ENCODE assay signal across 8 mouse cellular contexts in the genomic region with DNA sequence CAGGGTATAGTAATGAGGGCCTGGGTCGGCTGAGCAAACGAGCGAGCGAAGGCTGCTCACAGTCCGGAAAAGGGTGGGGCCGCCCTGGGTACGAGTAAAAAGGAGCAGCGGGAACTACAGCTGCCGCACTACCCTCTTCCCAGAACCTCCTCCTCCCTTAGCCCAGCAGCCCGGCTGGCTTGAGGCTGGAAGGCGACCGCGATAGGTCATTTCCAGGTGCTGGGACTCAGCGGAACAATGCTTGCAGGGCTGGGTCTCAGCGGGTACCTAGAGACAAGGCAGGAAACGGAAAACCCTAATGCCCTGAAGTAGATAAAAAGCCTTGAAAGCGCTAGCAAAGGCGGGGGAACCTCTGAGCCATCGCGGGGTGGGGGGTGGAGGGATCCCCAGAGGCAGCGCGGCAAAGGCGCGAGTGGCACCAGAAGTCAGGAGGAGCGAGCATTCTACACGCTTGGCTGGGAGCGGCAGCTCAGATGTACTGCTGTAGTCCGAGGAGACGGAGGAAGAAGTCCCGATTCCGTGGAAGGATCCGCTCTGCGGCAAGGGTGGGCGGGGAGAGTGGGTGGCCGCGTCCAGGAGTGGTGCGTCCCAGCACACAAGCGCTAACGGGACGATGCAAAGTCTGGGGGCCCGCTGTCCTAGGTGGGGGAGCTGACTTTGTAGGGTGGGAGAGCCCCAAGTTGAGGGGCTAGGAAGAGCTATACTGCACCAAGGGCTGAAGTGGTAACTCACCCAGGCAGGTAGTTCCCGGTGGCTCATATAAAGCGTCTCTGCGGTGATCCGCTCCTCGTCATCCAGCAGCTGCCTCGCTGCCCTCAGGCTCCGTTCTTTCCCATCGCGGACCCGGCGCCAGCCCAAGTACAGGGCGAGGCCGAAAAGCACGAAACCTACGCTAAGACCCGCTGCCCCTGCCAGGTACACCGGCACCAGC. TPM values are rescaled to one million over a fixed set of nuclear protein-coding genes. Genes with fewer than 3 reads are reported as not detected.
DNase-seq lines count a peak whose midpoint lies in the region; ATAC-seq and TF ChIP-seq lines count a peak whose summit lies in the region.

No protein-coding gene starts in this region.

- H3K27ac ChIP-seq in neural tube, embryonic 14.5 days (ENCODE audit: low read depth, low read length), result peak overlapping the region; percentile 60
- peak overlapping the region; percentile 80 for H3K27ac ChIP-seq in thymus, adult 2 months (ENCODE audit: control insufficient read depth, insufficient read depth, low read length)

- peak overlapping the region; percentile 65 for H3K4me3 ChIP-seq in neural tube, embryonic 14.5 days (ENCODE audit: low read depth, low read length)
- peak overlapping the region; percentile 90 for H3K4me3 ChIP-seq in thymus, adult 2 months (ENCODE audit: control insufficient read depth, insufficient read depth, low read length)

- peak overlapping the region; percentile 62 for H3K9ac ChIP-seq in neural tube, embryonic 14.5 days (replicated peaks; ENCODE audit: low read depth, low read length)

- H3K36me3 ChIP-seq in neural tube, embryonic 14.5 days (ENCODE audit: control insufficient read depth, insufficient read depth, low read length), result no peaks in the 10 kb centered on the region
- H3K36me3 ChIP-seq in thymus, adult 2 months (ENCODE audit: control insufficient read depth, insufficient read depth, low read length), result peaks cover 7% of the 10 kb centered on the region

- under 1% methylated on average over 56 of the region's 58 CpGs for WGBS in neural tube, embryonic 14.5 days
- WGBS in thymus, adult 2 months, result under 1% methylated on average over 58 of the region's 58 CpGs

- in situ Hi-C loops in Patski (cut with MboI; ENCODE audit: low pct_unique_long_range_greater_than_20kb), result no loop called here

- peaks cover 7% of the 10 kb centered on the region; the same call in 1 of the 2 replicates for H3K4me1 ChIP-seq in neural tube, embryonic 14.5 days (ENCODE audit: control insufficient read depth, insufficient read depth, low read length)
- H3K4me1 ChIP-seq in thymus, adult 2 months (replicated peaks; ENCODE audit: control insufficient read depth, insufficient read depth, low read length), result peaks cover 8% of the 10 kb centered on the region; the same call in 1 of the 2 replicates

- TF ChIP-seq POLR2A in thymus, adult 2 months (IDR thresholded peaks at IDR 0.05; ENCODE audit: control insufficient read depth, extremely low read depth, insufficient read depth, low read length, poor library complexity), result peak; percentile 17; the same call in 1 of the 2 replicates

- H3K4me2 ChIP-seq in neural tube, embryonic 14.5 days (ENCODE audit: low read depth, low read length), result peak overlapping the region; percentile 99

- CTCF ChIA-PET in Patski (lab: Charles Lee), result interaction anchor here (1.0 to 4.9 kb wide), 8 partner anchors 11 to 149 kb away, joined by 3 to 25 read pairs (median 5); no protein-coding TSS in a partner anchor

- ATAC-seq in Patski, result peak; percentile 54
- ATAC-seq in common myeloid progenitor, adult 5-6 weeks (replicated peaks; ENCODE audit: low read depth, poor library complexity, severe bottlenecking), result peak; percentile 45
- peak; percentile 13 for ATAC-seq in granulocyte monocyte progenitor cell, adult 5-6 weeks (replicated peaks; ENCODE audit: poor library complexity, severe bottlenecking)
- peak; percentile 41 for ATAC-seq in neural tube, embryonic 14.5 days (ENCODE audit: low read depth)

- no peaks in the 10 kb centered on the region for H3K27me3 ChIP-seq in Patski
- H3K27me3 ChIP-seq in neural tube, embryonic 14.5 days (ENCODE audit: control insufficient read depth, insufficient read depth, low read length), result no peaks in the 10 kb centered on the region
- no peaks in the 10 kb centered on the region for H3K27me3 ChIP-seq in thymus, adult 2 months (ENCODE audit: control insufficient read depth, insufficient read depth, low read length)

- peak; percentile 66 for DNase-seq in 3T3-L1 (ENCODE audit: low read depth, low spot score)
- DNase-seq in Patski (ENCODE audit: low read depth, low spot score), result no peak
- peak; percentile 31 for DNase-seq in kidney, adult 11 months
- peak; percentile 60 to 67 for DNase-seq in lung, adult 18-20 months
- DNase-seq in thymus, adult 2 months, result peak; percentile 74

- TF ChIP-seq CTCF in Patski (IDR thresholded peaks at IDR 0.05), result no peak
- TF ChIP-seq CTCF in thymus, adult 2 months (IDR thresholded peaks at IDR 0.05; ENCODE audit: borderline replicate concordance, control insufficient read depth, extremely low read depth, insufficient read depth, low read length, poor library complexity), result 0 out of 2 replicates have a peak, but pooled peaks have one; percentile 30

- POLR2A ChIA-PET in Patski (lab: Charles Lee), result interaction anchor here (0.6 to 3.1 kb wide), 11 partner anchors 10 to 65 kb away, joined by 3 to 12 read pairs (median 5); a partner anchor contains a TSS

- H3K9me3 ChIP-seq in neural tube, embryonic 14.5 days (ENCODE audit: control insufficient read depth, low read length), result no peaks in the 10 kb centered on the region

RNA-seq across cellular contexts. Expression of a gene that starts 0.7 kb away (rescaled TPM):
- 75.8 TPM for polyA plus RNA-seq in Patski (2021)
- total RNA-seq in common myeloid progenitor, adult 5-6 weeks (2017), result 70.9 and 76.6 TPM in 2 replicates
- total RNA-seq in granulocyte monocyte progenitor cell, adult 5-6 weeks (2014; fragmentation: Nextera tagmentation), result 89.1 and 90.5 TPM in 2 replicates
- 78.8 and 97.6 TPM in 2 replicates for total RNA-seq in granulocyte monocyte progenitor cell, adult 5-6 weeks (2017)
- 10.0 and 25.9 TPM in 2 replicates for polyA plus RNA-seq in neural tube, embryonic 14.5 days (2014; fragmentation: Nextera tagmentation; extraction: Ambion mirVana)
- 146 and 155 TPM in 2 replicates for polyA plus RNA-seq in thymus, adult 2 months (2012; rRNA removed)

RNA-seq across cellular contexts. Expression of a gene that starts 22.6 kb away (rescaled TPM):
- 16.8 TPM for polyA plus RNA-seq in Patski (2021)
- 8.6 and 10.6 TPM in 2 replicates for total RNA-seq in common myeloid progenitor, adult 5-6 weeks (2017)
- total RNA-seq in granulocyte monocyte progenitor cell, adult 5-6 weeks (2014; fragmentation: Nextera tagmentation), result 8.8 and 9.7 TPM in 2 replicates
- 12.5 and 13.6 TPM in 2 replicates for total RNA-seq in granulocyte monocyte progenitor cell, adult 5-6 weeks (2017)
- 11.7 and 18.1 TPM in 2 replicates for polyA plus RNA-seq in neural tube, embryonic 14.5 days (2014; fragmentation: Nextera tagmentation; extraction: Ambion mirVana)
- polyA plus RNA-seq in thymus, adult 2 months (2012; rRNA removed), result 25.6 and 27.1 TPM in 2 replicates

RNA-seq across cellular contexts. Expression of a gene that starts 24.1 kb away (rescaled TPM):
- 1,532 TPM for polyA plus RNA-seq in Patski (2021)
- total RNA-seq in common myeloid progenitor, adult 5-6 weeks (2017), result 3,010 and 3,037 TPM in 2 replicates
- 6,066 and 6,315 TPM in 2 replicates for total RNA-seq in granulocyte monocyte progenitor cell, adult 5-6 weeks (2014; fragmentation: Nextera tagmentation)
- total RNA-seq in granulocyte monocyte progenitor cell, adult 5-6 weeks (2017), result 3,608 and 4,444 TPM in 2 replicates
- polyA plus RNA-seq in neural tube, embryonic 14.5 days (2014; fragmentation: Nextera tagmentation; extraction: Ambion mirVana), result 2,344 and 2,479 TPM in 2 replicates
- 1,821 and 2,108 TPM in 2 replicates for polyA plus RNA-seq in thymus, adult 2 months (2012; rRNA removed)

RNA-seq across cellular contexts. Expression of a gene that starts 26.5 kb away (rescaled TPM):
- polyA plus RNA-seq in Patski (2021), result 54.1 TPM
- 0.55 TPM in 1 of 2 replicates, not detected in the other for total RNA-seq in common myeloid progenitor, adult 5-6 weeks (2017)
- total RNA-seq in granulocyte monocyte progenitor cell, adult 5-6 weeks (2014; fragmentation: Nextera tagmentation), result 10.7 and 13.7 TPM in 2 replicates
- 1.2 and 1.7 TPM in 2 replicates for total RNA-seq in granulocyte monocyte progenitor cell, adult 5-6 weeks (2017)
- 6.4 and 8.9 TPM in 2 replicates for polyA plus RNA-seq in neural tube, embryonic 14.5 days (2014; fragmentation: Nextera tagmentation; extraction: Ambion mirVana)
- polyA plus RNA-seq in thymus, adult 2 months (2012; rRNA removed), result 2.7 and 3.9 TPM in 2 replicates

RNA-seq across cellular contexts. Expression of a gene that starts 31.1 kb away (rescaled TPM):
- 1,994 TPM for polyA plus RNA-seq in Patski (2021)
- 1,004 and 1,124 TPM in 2 replicates for total RNA-seq in common myeloid progenitor, adult 5-6 weeks (2017)
- 1,019 and 1,105 TPM in 2 replicates for total RNA-seq in granulocyte monocyte progenitor cell, adult 5-6 weeks (2014; fragmentation: Nextera tagmentation)
- 1,278 and 1,308 TPM in 2 replicates for total RNA-seq in granulocyte monocyte progenitor cell, adult 5-6 weeks (2017)
- polyA plus RNA-seq in neural tube, embryonic 14.5 days (2014; fragmentation: Nextera tagmentation; extraction: Ambion mirVana), result 831 and 835 TPM in 2 replicates
- polyA plus RNA-seq in thymus, adult 2 months (2012; rRNA removed), result 445 and 566 TPM in 2 replicates
